Mouse (Mus musculus): ENCODE measurements around the gene Sp2. TPM values are rescaled to one million over a fixed set of nuclear protein-coding genes. Genes with fewer than 3 reads are reported as not detected.
A peak's percentile ranks its signal among the peaks of the same experiment; 100 is the strongest.

Sp2 gene
- polyA plus RNA-seq (2016; fragmentation: Nextera tagmentation; extraction: Ambion mirVana) = 18.0 and 19.9 TPM in 2 replicates

- Histone ChIP-seq H3K9ac (no peak within 1 kb of the TSS), H3K4me1 (replicated peaks) (peaks cover 12% of the 10 kb centered on the region), H3K27me3 (replicated peaks) (peaks cover 65% of the 10 kb centered on the region), H3K4me3 (no peak within 1 kb of the TSS), H3K4me2 (no peak within 1 kb of the TSS), H3K9me3 (replicated peaks) (no peaks in the 10 kb centered on the region), H3K27ac (ENCODE audit: poor library complexity, severe bottlenecking) (no peak within 1 kb of the TSS), H3K36me3 (no peaks in the 10 kb centered on the region)
- ATAC-seq (ENCODE audit: insufficient number of reproducible peaks, low FRiP score) = no peak
- 75% methylated on average over 7 of the region's 7 CpGs for WGBS
Observed at GRCm38 (mm10) chr11:96982859-96983258, at the start of gene Sp2. TSS of gene Sp2 (minus strand) at chr11:96982959.

GRCm38 (mm10) chr11:97032499-97032898 is 49.7 kb upstream of the Sp2 start:
- Histone ChIP-seq H3K4me2 (no peak overlapping the region), H3K9ac (0 out of 2 replicates have a peak overlapping the region, but pooled peaks have one; percentile 14), H3K4me1 (replicated peaks) (peaks cover 8% of the 10 kb centered on the region), H3K9me3 (replicated peaks) (no peaks in the 10 kb centered on the region), H3K27ac (ENCODE audit: poor library complexity, severe bottlenecking) (no peak overlapping the region), H3K4me3 (no peak overlapping the region), H3K36me3 (peaks cover 16% of the 10 kb centered on the region; the same call in 1 of the 2 replicates), H3K27me3 (replicated peaks) (0 out of 2 replicates have a peak, but pooled peaks cover 4% of the 10 kb centered on the region)
- WGBS = 88% methylated on average over 4 of the region's 4 CpGs
- no peak for ATAC-seq (ENCODE audit: insufficient number of reproducible peaks, low FRiP score)

GRCm38 (mm10) chr11:97031977-97032376 is 49.2 kb upstream of the Sp2 start:
- no peak overlapping the region for H3K9ac ChIP-seq
- 63% methylated on average over 12 of the region's 12 CpGs for WGBS

GRCm38 (mm10) chr11:97030426-97030825 is 47.7 kb upstream of the Sp2 start:
- Histone ChIP-seq H3K27me3 (replicated peaks) (no peaks in the 10 kb centered on the region), H3K4me2 (peak overlapping the region; percentile 86), H3K9me3 (replicated peaks) (no peaks in the 10 kb centered on the region), H3K4me1 (replicated peaks) (peaks cover 16% of the 10 kb centered on the region), H3K9ac (peak overlapping the region; percentile 72), H3K36me3 (peaks cover 16% of the 10 kb centered on the region; the same call in 1 of the 2 replicates), H3K27ac (ENCODE audit: poor library complexity, severe bottlenecking) (no peak overlapping the region), H3K4me3 (peak overlapping the region; percentile 71)
- no peak for ATAC-seq (ENCODE audit: insufficient number of reproducible peaks, low FRiP score)
- WGBS = 23% methylated on average over 15 of the region's 15 CpGs

More at GRCm38 (mm10) chr11:97031977-97032376, 49.2 kb upstream of the Sp2 start:
- H3K27me3 ChIP-seq (replicated peaks) = 0 out of 2 replicates have a peak, but pooled peaks cover 4% of the 10 kb centered on the region
- H3K4me1 ChIP-seq (replicated peaks) = peaks cover 8% of the 10 kb centered on the region
- no peak overlapping the region for H3K4me3 ChIP-seq
- H3K9me3 ChIP-seq (replicated peaks) = no peaks in the 10 kb centered on the region
- no peak overlapping the region for H3K27ac ChIP-seq (ENCODE audit: poor library complexity, severe bottlenecking)
- no peak for ATAC-seq (ENCODE audit: insufficient number of reproducible peaks, low FRiP score)
- peaks cover 16% of the 10 kb centered on the region; the same call in 1 of the 2 replicates for H3K36me3 ChIP-seq
- no peak overlapping the region for H3K4me2 ChIP-seq

GRCm38 (mm10) chr11:97029686-97030417 is 47.1 kb upstream of the Sp2 start, which contains the start of gene Scrn2:
TSS of gene Scrn2 (plus strand) at chr11:97029938.
- Histone ChIP-seq H3K9ac (peak within 1 kb of the TSS; percentile 72), H3K9me3 (replicated peaks) (no peaks in the 10 kb centered on the region), H3K4me1 (replicated peaks) (peaks cover 18% of the 10 kb centered on the region), H3K4me3 (peak within 1 kb of the TSS; percentile 71), H3K27ac (ENCODE audit: poor library complexity, severe bottlenecking) (peak within 1 kb of the TSS; percentile 45; the same call in 1 of the 2 replicates), H3K36me3 (peaks cover 16% of the 10 kb centered on the region; the same call in 1 of the 2 replicates), H3K27me3 (replicated peaks) (peaks cover 5% of the 10 kb centered on the region), H3K4me2 (peak within 1 kb of the TSS; percentile 86)
- peak; percentile 50 for ATAC-seq (ENCODE audit: insufficient number of reproducible peaks, low FRiP score)
- whole genome bisulfite sequencing = 2% methylated on average over 25 of the region's 25 CpGs

- Histone ChIP-seq H3K4me1 (replicated peaks) (peaks cover 31% of the 10 kb centered on the region), H3K9me3 (replicated peaks) (no peaks in the 10 kb centered on the region), H3K4me2 (peak overlapping the region; percentile 68), H3K4me3 (peak overlapping the region; percentile 37), H3K27ac (ENCODE audit: poor library complexity, severe bottlenecking) (peak overlapping the region; percentile 61), H3K27me3 (replicated peaks) (peaks cover 45% of the 10 kb centered on the region), H3K9ac (peak overlapping the region; percentile 73), H3K36me3 (no peaks in the 10 kb centered on the region)
- WGBS = 1% methylated on average over 17 of the region's 17 CpGs
- peak; percentile 46; the same call in 1 of the 2 replicates for ATAC-seq (ENCODE audit: insufficient number of reproducible peaks, low FRiP score)
Observed at GRCm38 (mm10) chr11:97025721-97026344, 43.1 kb upstream of the Sp2 start.

GRCm38 (mm10) chr11:97024977-97025376 is 42.2 kb upstream of the Sp2 start:
- Histone ChIP-seq H3K27me3 (replicated peaks) (peaks cover 54% of the 10 kb centered on the region), H3K4me3 (no peak overlapping the region), H3K27ac (ENCODE audit: poor library complexity, severe bottlenecking) (no peak overlapping the region), H3K36me3 (no peaks in the 10 kb centered on the region), H3K4me1 (replicated peaks) (peaks cover 26% of the 10 kb centered on the region), H3K4me2 (0 out of 2 replicates have a peak overlapping the region, but pooled peaks have one; percentile 68), H3K9ac (no peak overlapping the region), H3K9me3 (replicated peaks) (no peaks in the 10 kb centered on the region)
- 17% methylated on average over 10 of the region's 10 CpGs for WGBS
- ATAC-seq (ENCODE audit: insufficient number of reproducible peaks, low FRiP score) = no peak

- WGBS = under 1% methylated on average over 50 of the region's 50 CpGs
- Histone ChIP-seq H3K4me2 (peak overlapping the region; percentile 87), H3K4me3 (peak overlapping the region; percentile 53), H3K9ac (peak overlapping the region; percentile 67), H3K36me3 (no peaks in the 10 kb centered on the region), H3K27ac (ENCODE audit: poor library complexity, severe bottlenecking) (no peak overlapping the region), H3K27me3 (replicated peaks) (peaks cover 82% of the 10 kb centered on the region), H3K4me1 (replicated peaks) (peaks cover 38% of the 10 kb centered on the region), H3K9me3 (replicated peaks) (no peaks in the 10 kb centered on the region)
- ATAC-seq (ENCODE audit: insufficient number of reproducible peaks, low FRiP score) = 0 out of 2 replicates have a peak, but pooled peaks have one; percentile 24
Observed at GRCm38 (mm10) chr11:97021873-97022484, 39.2 kb upstream of the Sp2 start.

GRCm38 (mm10) chr11:97021121-97021765 is 38.5 kb upstream of the Sp2 start:
- Histone ChIP-seq H3K4me3 (peak overlapping the region; percentile 53), H3K4me2 (peak overlapping the region; percentile 87), H3K9ac (peak overlapping the region; percentile 67), H3K4me1 (replicated peaks) (peaks cover 38% of the 10 kb centered on the region), H3K27me3 (replicated peaks) (peaks cover 89% of the 10 kb centered on the region), H3K9me3 (replicated peaks) (no peaks in the 10 kb centered on the region), H3K27ac (ENCODE audit: poor library complexity, severe bottlenecking) (no peak overlapping the region), H3K36me3 (no peaks in the 10 kb centered on the region)
- ATAC-seq (ENCODE audit: insufficient number of reproducible peaks, low FRiP score) = no peak
- WGBS = 0% methylated on average over 26 of the region's 27 CpGs

- no peak for ATAC-seq (ENCODE audit: insufficient number of reproducible peaks, low FRiP score)
- Histone ChIP-seq H3K27ac (ENCODE audit: poor library complexity, severe bottlenecking) (no peak overlapping the region), H3K9me3 (replicated peaks) (no peaks in the 10 kb centered on the region), H3K4me2 (peak overlapping the region; percentile 65), H3K4me3 (peak overlapping the region; percentile 41), H3K9ac (no peak overlapping the region), H3K4me1 (replicated peaks) (peaks cover 27% of the 10 kb centered on the region), H3K27me3 (replicated peaks) (peaks cover 96% of the 10 kb centered on the region), H3K36me3 (no peaks in the 10 kb centered on the region)
- WGBS = 7% methylated on average over 13 of the region's 13 CpGs
Observed at GRCm38 (mm10) chr11:97019345-97019708, 36.6 kb upstream of the Sp2 start.

Data from heart, embryonic 12.5 days (tissue).